Mouse (Mus musculus) testis, adult 2 months (tissue): ENCODE results near the gene Slc30a10. TPM values are rescaled to one million over a fixed set of nuclear protein-coding genes. Genes with fewer than 3 reads are reported as not detected.

Experiments used
- H3K27ac ChIP-seq: fragments of 200-500 bp; 2 replicates; pipeline ENCODE4 v1.5.1; 2012; ENCODE audit warnings: low read depth, low read length; ENCODE audit not compliant: control insufficient read depth, insufficient read depth
- H3K27me3 ChIP-seq: fragments of 200-500 bp; 2 replicates; pipeline ENCODE4 v1.6.1; 2012; ENCODE audit warnings: mild to moderate bottlenecking, low read length, moderate library complexity; ENCODE audit not compliant: control insufficient read depth, insufficient read depth
- H3K36me3 ChIP-seq: fragments of 200-500 bp; 2 replicates; pipeline ENCODE4 v1.6.1; 2012; ENCODE audit warnings: mild to moderate bottlenecking, low read length; ENCODE audit not compliant: control insufficient read depth, insufficient read depth
- H3K4me1 ChIP-seq: fragments of 200-500 bp; 2 replicates; pipeline ENCODE4 v1.6.1; 2012; ENCODE audit warnings: low read length; ENCODE audit not compliant: control insufficient read depth, insufficient read depth
- H3K4me3 ChIP-seq: fragments of 200-500 bp; 2 replicates; pipeline ENCODE4 v1.5.1; 2012; ENCODE audit warnings: low read depth, mild to moderate bottlenecking, low read length, moderate library complexity, mixed read lengths; ENCODE audit not compliant: control insufficient read depth
- CTCF ChIP-seq: fragments of 200-500 bp; IDR thresholded peaks from 2 replicates; pipeline ENCODE4 v1.5.1; 2012; ENCODE audit warnings: low read depth, mild to moderate bottlenecking, inconsistent platforms, low read length, moderate library complexity; ENCODE audit not compliant: control insufficient read depth, insufficient read depth, insufficient replicate concordance
- POLR2A ChIP-seq: fragments of 200-500 bp; IDR thresholded peaks from 2 replicates; pipeline ENCODE4 v1.6.1; 2012; ENCODE audit warnings: low read depth, mild to moderate bottlenecking, inconsistent platforms, low read length, moderate library complexity; ENCODE audit not compliant: control insufficient read depth
- polyA plus RNA-seq: library from polyadenylated mRNA; depleted of rRNA; stranded (reverse); fragments of >200 nt; gene quantifications from 2 replicates; pipeline ENCODE4 v1.2.3, GENCODE M21; 2012

Gene Slc30a10
- polyA plus RNA-seq, 1 experiment = not detected

DNA sequence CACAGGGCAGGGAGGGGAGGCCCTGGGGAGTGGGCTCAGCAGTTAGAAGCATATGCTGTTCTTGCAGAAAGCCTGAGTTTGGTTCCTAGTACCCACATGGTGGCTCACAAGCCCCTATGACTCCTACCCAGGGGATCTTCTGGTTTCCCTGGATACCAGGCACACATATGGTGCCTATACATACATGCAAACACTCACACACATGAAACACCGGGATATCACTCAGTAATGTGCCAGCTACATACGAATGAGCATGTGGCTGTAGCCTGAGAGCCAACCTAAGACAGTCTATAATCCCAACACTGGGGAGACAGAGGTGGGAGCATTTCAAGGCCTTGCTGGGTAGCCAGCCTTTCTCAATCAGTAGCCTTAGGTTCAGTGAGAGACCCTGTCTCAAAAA is 28.1 kb downstream of the Slc30a10 start:
- no peak overlapping the region for H3K27ac ChIP-seq
- H3K27me3 ChIP-seq = no peaks in the 10 kb centered on the region

DNA sequence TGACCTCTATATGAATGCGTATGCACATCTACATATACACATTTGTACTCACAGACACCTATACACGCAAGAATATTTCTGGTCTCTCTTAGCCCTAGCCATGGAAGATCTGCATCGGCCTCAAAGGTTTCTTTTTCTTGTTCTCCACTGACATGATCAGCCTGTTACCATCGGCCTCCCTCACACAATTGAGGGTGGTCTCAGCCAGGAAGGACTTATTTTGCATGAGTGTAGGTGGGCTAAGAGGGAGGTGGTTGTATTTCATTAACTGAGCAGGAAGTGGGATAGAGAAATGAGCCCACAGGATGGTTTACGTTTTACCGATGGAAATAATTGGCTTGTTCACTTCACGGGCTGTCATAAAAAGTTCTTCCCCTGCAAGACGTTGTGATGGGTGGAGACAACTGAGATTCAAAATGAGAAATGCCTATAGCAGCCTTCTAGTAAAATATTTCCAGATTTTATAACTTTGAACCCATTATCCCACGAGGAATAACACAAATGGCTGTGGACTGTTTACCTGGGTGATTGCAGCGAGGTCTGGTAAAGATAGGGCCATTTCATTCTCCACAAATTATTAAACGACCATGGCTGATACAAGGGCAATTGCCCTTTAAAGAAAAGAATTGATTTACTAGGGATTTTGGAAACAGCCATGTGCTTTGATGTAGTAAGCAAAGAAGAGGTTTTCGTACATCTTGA is 28.9 kb downstream of the Slc30a10 start:
- H3K27ac ChIP-seq = no peak overlapping the region
- no peak for TF ChIP-seq POLR2A
- no peaks in the 10 kb centered on the region for H3K36me3 ChIP-seq
- no peak overlapping the region for H3K4me3 ChIP-seq
- no peaks in the 10 kb centered on the region for H3K4me1 ChIP-seq
- no peaks in the 10 kb centered on the region for H3K27me3 ChIP-seq

More for the DNA sequence above, 28.1 kb downstream of the Slc30a10 start:
- no peak for TF ChIP-seq CTCF
- TF ChIP-seq POLR2A = no peak
- Histone ChIP-seq H3K4me3 (no peak overlapping the region), H3K36me3 (no peaks in the 10 kb centered on the region), H3K4me1 (no peaks in the 10 kb centered on the region)

DNA sequence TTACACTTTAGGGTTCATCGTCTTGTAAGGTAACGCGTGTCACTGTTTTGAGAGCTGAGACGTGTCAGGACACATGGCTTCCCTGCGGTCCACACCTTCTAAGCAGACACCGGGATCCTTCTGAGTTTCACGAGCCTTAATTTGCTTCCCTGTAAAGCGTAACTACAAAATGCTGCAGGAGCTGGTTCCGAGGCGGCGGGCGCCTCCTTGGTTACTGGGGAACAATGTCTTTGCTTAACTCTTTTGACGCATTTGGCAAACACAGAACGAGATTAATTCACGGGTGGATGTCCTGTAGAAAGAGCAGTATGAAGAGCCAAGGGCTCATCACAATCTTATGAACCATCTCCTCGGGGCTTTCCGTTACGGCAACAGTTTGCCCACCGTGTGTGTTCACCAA is 29.6 kb downstream of the Slc30a10 start:
- no peak for TF ChIP-seq POLR2A
- no peak for TF ChIP-seq CTCF
- H3K27ac ChIP-seq = no peak overlapping the region
- no peaks in the 10 kb centered on the region for H3K27me3 ChIP-seq
- no peaks in the 10 kb centered on the region for H3K36me3 ChIP-seq
- no peaks in the 10 kb centered on the region for H3K4me1 ChIP-seq
- no peak overlapping the region for H3K4me3 ChIP-seq

DNA sequence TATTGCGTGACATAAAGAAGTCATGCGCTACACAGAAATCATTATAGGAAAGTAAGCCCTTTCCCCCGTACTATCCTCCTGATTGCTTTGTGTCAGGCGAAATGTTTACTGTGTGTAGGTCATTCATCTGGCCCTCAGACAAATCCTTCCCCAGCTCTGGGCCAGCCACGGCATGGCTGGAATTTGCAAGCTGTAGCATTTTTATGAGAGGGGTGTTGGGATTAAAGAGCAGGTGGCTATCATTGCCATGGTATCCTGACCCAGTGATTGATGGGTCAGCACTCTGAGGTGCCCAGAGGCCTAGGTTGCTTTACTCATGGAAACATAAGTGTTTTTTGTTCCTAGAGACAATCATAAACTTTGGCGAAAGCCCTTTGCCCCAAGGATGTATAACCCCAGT is 35.2 kb downstream of the Slc30a10 start:
- no peaks in the 10 kb centered on the region for H3K36me3 ChIP-seq
- TF ChIP-seq POLR2A (no peak), CTCF (no peak)
- no peaks in the 10 kb centered on the region for H3K27me3 ChIP-seq
- H3K27ac ChIP-seq = no peak overlapping the region
- no peak overlapping the region for H3K4me3 ChIP-seq
- no peaks in the 10 kb centered on the region for H3K4me1 ChIP-seq

DNA sequence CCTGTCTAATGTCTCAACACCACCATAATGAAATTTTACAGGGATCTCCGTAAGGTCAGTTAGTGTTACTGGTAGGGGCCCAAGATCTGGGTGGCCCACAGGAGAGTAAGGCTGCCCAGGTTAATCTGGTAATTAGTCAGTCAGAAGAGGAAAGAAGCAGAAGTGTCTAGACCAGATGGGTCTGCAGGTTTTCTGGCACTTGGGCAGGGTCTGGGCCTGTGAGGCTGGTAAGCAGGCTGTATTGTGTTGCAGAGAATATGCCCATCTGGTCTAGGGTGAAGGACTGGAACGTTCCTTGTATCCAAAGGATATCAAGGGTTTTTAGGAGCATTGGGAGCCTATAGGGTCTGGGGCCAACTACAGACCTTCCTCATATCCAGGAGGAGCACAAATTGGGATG is 36.0 kb downstream of the Slc30a10 start:
- Histone ChIP-seq H3K4me1 (no peaks in the 10 kb centered on the region), H3K27me3 (no peaks in the 10 kb centered on the region), H3K27ac (no peak overlapping the region), H3K36me3 (no peaks in the 10 kb centered on the region), H3K4me3 (no peak overlapping the region)
- no peak for TF ChIP-seq POLR2A
- no peak for TF ChIP-seq CTCF

DNA sequence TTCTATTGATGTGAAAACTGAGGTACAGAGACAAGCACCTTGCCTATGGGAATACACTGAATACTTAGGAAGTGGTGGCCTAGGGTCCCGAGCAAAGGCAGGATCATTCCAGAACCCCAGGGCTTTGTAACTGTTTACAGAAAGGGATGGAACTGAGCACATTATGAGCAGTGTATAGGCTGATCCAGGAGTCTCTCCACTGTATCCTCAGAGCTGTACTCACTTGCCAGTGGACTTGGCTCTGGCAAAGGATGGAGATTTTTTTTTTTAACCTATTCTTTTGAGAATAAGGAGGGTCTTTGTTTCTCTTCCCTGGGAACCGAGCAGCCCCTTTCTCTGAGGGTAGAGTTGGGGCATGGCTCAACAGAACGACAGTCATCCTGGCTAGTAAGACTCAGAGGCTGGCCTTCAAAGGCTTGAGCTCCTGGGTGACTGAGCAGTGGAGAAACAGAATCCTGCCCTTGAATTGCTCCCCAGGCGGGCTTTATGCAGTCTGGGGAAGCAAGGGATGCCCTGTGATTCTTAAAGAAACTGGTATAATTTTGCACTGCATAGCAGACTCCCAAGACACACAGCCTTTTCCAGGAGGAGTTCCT is 38.9 kb downstream of the Slc30a10 start:
- Histone ChIP-seq H3K27me3 (no peaks in the 10 kb centered on the region), H3K27ac (no peak overlapping the region), H3K4me1 (no peaks in the 10 kb centered on the region), H3K36me3 (no peaks in the 10 kb centered on the region), H3K4me3 (no peak overlapping the region)
- TF ChIP-seq POLR2A (no peak), CTCF (no peak)

DNA sequence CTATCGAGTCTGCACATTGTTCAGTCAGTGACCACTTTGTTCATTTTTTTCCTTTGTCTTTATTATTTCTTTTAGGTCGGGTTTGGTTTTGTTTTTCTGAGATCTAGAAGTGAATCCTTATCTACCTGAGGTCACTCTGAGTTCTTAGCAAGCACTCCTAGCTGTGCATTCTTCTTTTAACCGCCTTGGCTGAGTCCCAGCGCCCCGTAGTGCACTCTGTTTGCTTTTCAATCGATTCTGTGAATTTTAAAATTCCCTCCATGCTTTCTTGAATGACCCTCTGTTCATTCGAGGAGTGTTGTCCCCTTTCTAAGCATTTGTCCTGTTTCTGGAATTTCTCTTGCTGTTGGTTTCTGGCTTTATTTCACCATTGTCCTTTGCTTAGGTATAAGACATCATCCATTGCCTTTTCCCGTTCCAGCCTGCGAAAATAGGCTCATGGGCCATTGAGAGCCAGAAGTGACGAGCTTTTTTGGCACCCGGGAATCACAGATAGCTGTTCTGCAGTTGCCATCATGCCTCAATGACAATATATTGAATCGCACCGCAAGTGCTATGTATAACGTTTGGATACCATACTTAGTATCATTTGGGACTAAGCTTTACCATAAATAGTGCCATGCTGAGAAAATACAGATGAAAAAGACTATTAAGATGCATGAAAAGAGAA is 42.3 kb downstream of the Slc30a10 start:
- no peaks in the 10 kb centered on the region for H3K4me1 ChIP-seq
- no peak for TF ChIP-seq CTCF
- no peak for TF ChIP-seq POLR2A
- H3K27me3 ChIP-seq = no peaks in the 10 kb centered on the region
- H3K36me3 ChIP-seq = no peaks in the 10 kb centered on the region
- H3K27ac ChIP-seq = no peak overlapping the region
- H3K4me3 ChIP-seq = no peak overlapping the region

DNA sequence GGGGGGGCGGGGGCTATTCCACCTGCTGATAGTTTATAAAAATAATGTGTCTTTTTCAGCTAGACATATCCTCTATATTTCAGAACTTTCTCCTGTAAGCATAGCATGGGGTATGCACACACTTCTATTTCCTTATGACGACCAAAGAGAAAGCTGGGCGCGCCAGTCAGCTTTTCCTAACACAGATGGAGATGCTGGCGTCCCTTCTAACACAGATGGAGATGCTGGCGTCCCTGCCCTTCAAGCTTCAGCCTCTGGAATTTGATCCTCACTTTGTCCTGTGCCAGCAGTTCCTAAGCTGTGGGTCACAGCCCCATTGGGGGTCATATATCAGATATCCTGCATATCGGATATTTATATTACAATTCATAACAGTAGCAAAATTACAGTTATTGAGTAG is 46.0 kb downstream of the Slc30a10 start:
- H3K27me3 ChIP-seq = no peaks in the 10 kb centered on the region
- H3K27ac ChIP-seq = no peak overlapping the region
- H3K4me3 ChIP-seq = no peak overlapping the region
- H3K36me3 ChIP-seq = no peaks in the 10 kb centered on the region
- H3K4me1 ChIP-seq = no peaks in the 10 kb centered on the region
- no peak for TF ChIP-seq POLR2A
- no peak for TF ChIP-seq CTCF
